Mouse (Mus musculus) liver, adult 2 months (tissue): ENCODE data around the gene Helz2. TPM values are rescaled to one million over a fixed set of nuclear protein-coding genes. Genes with fewer than 3 reads are reported as not detected.
A peak's percentile ranks its signal among the peaks of the same experiment; 100 is the strongest.
"Not testable (repeated sequence)": the region's sequence is repeated elsewhere in the genome, so short reads cannot be mapped to it uniquely, and the experiment has no call there.

ENCODE experiments used
- DNase-seq: peaks from one replicate; pipeline ENCODE4 v3.0.0-alpha.2; 2011; ENCODE audit warnings: low read depth, low spot score; ENCODE audit errors: extremely low read depth
- H3K27ac ChIP-seq: fragments of 200-500 bp; replicated peaks from 2 replicates; pipeline ENCODE4 v1.5.1; 2012; ENCODE audit warnings: low read depth, mild to moderate bottlenecking, control low read depth, inconsistent platforms, low read length; ENCODE audit not compliant: insufficient read depth
- H3K27me3 ChIP-seq: fragments of 200-500 bp; 2 replicates; pipeline ENCODE4 v1.6.1; 2012; ENCODE audit warnings: mild to moderate bottlenecking, moderate library complexity, low read length, inconsistent platforms; ENCODE audit not compliant: control insufficient read depth, insufficient read depth
- H3K36me3 ChIP-seq: fragments of 200-500 bp; 2 replicates; pipeline ENCODE4 v1.6.1; 2012; ENCODE audit warnings: low read length, inconsistent platforms; ENCODE audit not compliant: control insufficient read depth, insufficient read depth
- H3K4me1 ChIP-seq: fragments of 200-500 bp; 2 replicates; pipeline ENCODE4 v1.6.1; 2011; ENCODE audit warnings: low read length; ENCODE audit not compliant: control insufficient read depth, insufficient read depth
- H3K4me3 ChIP-seq: fragments of 200-500 bp; 2 replicates; pipeline ENCODE4 v1.5.1; 2011; ENCODE audit warnings: low read depth, mild to moderate bottlenecking, control low read depth, low read length, moderate library complexity; ENCODE audit not compliant: insufficient read depth
- H3K79me2 ChIP-seq: fragments of 200-500 bp; 2 replicates; pipeline ENCODE4 v1.6.1; 2012; ENCODE audit warnings: inconsistent platforms, mild to moderate bottlenecking, low read length, moderate library complexity; ENCODE audit not compliant: control insufficient read depth, insufficient read depth
- H3K9ac ChIP-seq: fragments of 200-500 bp; 2 replicates; pipeline ENCODE4 v1.6.1; 2012; ENCODE audit warnings: low read depth, mild to moderate bottlenecking, control low read depth, inconsistent platforms, low read length
- CTCF ChIP-seq: fragments of 200-500 bp; IDR thresholded peaks from 2 replicates; pipeline ENCODE4 v1.5.1; 2011; ENCODE audit warnings: low read depth, low read length, control low read depth
- POLR2A ChIP-seq: fragments of 200-500 bp; IDR thresholded peaks from 2 replicates; pipeline ENCODE4 v1.6.1; 2011; ENCODE audit warnings: low read length, control low read depth; ENCODE audit not compliant: insufficient read depth; ENCODE audit errors: extremely low read depth
- whole genome bisulfite sequencing: fragments of 180-500 bp; shearing (Covaris S2); methylation state at CpG from one replicate; pipeline ENCODE4 v1.1.7; 2018; 5-methylcytosine and 5-hydroxymethylcytosine counted together
- polyA plus RNA-seq: library from polyadenylated mRNA; depleted of rRNA; stranded (reverse); fragments of >200 nt; gene quantifications from 2 replicates; pipeline ENCODE4 v1.2.3, GENCODE M21; 2012; rRNA removed
- total RNA-seq: library from RNA; depleted of rRNA; stranded (reverse); fragments of >200 nt; gene quantifications from 2 replicates; pipeline ENCODE4 v1.2.3, GENCODE M21; 2014; rRNA removed

Gene Helz2
- total RNA-seq: 20.3 and 28.9 TPM in 2 replicates
- 39.6 and 65.9 TPM in 2 replicates for polyA plus RNA-seq

DNA sequence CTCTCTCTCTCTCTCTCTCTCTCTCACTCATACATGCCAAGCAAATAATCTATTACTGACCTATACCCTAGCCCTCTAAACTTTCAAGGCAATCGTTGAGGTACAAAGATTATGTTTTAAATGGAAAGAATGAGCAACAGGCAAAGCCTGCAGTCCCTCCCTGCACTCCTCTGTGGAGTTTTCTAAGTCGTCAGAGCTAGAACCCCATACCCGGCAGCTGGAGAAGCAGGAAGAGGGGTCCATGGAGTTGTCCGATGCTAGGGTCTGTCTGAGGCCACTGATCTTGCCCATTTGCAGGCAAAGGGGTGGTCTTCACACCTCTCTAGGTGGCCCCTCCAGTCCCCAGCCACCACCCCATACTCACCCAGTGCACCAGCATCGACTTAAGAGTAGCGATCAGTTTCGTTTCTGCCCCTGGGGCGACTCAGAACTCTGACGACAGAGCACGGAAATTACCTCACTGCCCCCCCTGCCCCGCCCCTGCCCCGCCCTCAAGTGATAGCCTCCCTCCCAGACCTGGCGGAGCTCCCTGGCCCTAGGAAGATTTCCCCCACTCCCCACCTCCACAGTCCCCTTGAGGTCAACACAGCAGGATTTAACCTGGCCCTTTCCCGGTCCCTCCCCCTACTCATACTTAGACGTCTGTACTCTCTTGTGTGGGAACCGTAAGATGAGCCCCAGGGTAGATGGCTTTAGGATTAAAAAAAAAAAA, at the start of gene Helz2:
TSS of gene Helz2 (minus strand) at position 426 of the 712 bp plus-strand sequence.
- Histone ChIP-seq H3K4me1 (peaks cover 36% of the 10 kb centered on the region), H3K9ac (peak within 1 kb of the TSS; percentile 91), H3K4me3 (peak within 1 kb of the TSS; percentile 79), H3K27me3 (no peaks in the 10 kb centered on the region), H3K27ac (peak within 1 kb of the TSS; percentile 98), H3K79me2 (peaks cover 35% of the 10 kb centered on the region), H3K36me3 (peaks cover 13% of the 10 kb centered on the region)
- DNase-seq: peak; percentile 77
- WGBS: under 1% methylated on average over 16 of the region's 16 CpGs
- TF ChIP-seq POLR2A: peak; percentile 79
- TF ChIP-seq CTCF: no peak

GRCm38 (mm10) chr2:181290937-181291336, 49.1 kb upstream of the Helz2 start:
- TF ChIP-seq POLR2A (no peak), CTCF (no peak)
- Histone ChIP-seq H3K9ac (no peak overlapping the region), H3K4me1 (peaks cover 11% of the 10 kb centered on the region), H3K4me3 (no peak overlapping the region), H3K79me2 (peaks cover 15% of the 10 kb centered on the region; the same call in 1 of the 2 replicates), H3K27me3 (no peaks in the 10 kb centered on the region), H3K27ac (no peak overlapping the region), H3K36me3 (no peaks in the 10 kb centered on the region)
- no peak for DNase-seq
- WGBS: 80% methylated on average over 1 of the region's 1 CpGs

- H3K4me3 ChIP-seq: peak overlapping the region; percentile 8; the same call in 1 of the 2 replicates
- 28% methylated on average over 3 of the region's 3 CpGs for WGBS
- H3K27me3 ChIP-seq: no peaks in the 10 kb centered on the region
These were observed 46.9 kb upstream of the Helz2 start for GRCm38 (mm10) chr2:181288691-181289090.

DNA sequence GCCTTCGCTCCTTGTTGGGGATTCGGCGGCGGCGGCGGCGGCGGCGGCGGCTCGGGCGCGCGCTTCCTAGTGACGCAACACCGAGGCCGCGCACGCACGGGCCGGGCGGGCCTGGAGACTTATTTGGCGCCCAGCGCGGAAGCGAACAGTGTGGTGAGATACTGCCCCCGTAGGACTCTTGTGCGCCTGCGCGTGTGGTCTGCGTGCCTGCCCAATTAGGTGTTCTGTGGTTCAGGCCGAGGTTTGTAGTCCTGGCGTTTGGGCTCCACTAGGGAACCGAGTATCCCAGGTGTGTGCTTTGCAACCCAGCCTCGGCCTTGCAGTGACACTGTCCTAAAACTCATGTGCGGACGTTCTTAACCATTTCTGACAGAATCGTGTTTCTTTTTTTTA, 46.1 kb upstream of the Helz2 start, which contains the start of gene Gmeb2:
TSS of gene Gmeb2 (minus strand) at position 78 of the 393 bp plus-strand sequence.
- peaks cover 19% of the 10 kb centered on the region; the same call in 1 of the 2 replicates for H3K79me2 ChIP-seq
- H3K9ac ChIP-seq: peak within 1 kb of the TSS; percentile 99
- H3K36me3 ChIP-seq, H3K27me3 ChIP-seq: not testable (repeated sequence)
- TF ChIP-seq CTCF: peak; percentile 46
- peak; percentile 55; the same call in 1 of the 2 replicates for TF ChIP-seq POLR2A
- H3K4me1 ChIP-seq: peaks cover 11% of the 10 kb centered on the region
- WGBS: 19% methylated on average over 32 of the region's 38 CpGs
- peak; percentile 92 for DNase-seq
- H3K27ac ChIP-seq: peak within 1 kb of the TSS; percentile 100
- peak within 1 kb of the TSS; percentile 100 for H3K4me3 ChIP-seq

More at GRCm38 (mm10) chr2:181288691-181289090, 46.9 kb upstream of the Helz2 start:
- H3K9ac ChIP-seq: 0 out of 2 replicates have a peak overlapping the region, but pooled peaks have one; percentile 5
- TF ChIP-seq POLR2A: no peak
- TF ChIP-seq CTCF: no peak
- H3K27ac ChIP-seq: peak overlapping the region; percentile 59
- DNase-seq: peak; percentile 88
- H3K36me3 ChIP-seq: peaks cover 2% of the 10 kb centered on the region; the same call in 1 of the 2 replicates
- H3K79me2 ChIP-seq: peaks cover 19% of the 10 kb centered on the region; the same call in 1 of the 2 replicates
- H3K4me1 ChIP-seq: peaks cover 11% of the 10 kb centered on the region

DNA sequence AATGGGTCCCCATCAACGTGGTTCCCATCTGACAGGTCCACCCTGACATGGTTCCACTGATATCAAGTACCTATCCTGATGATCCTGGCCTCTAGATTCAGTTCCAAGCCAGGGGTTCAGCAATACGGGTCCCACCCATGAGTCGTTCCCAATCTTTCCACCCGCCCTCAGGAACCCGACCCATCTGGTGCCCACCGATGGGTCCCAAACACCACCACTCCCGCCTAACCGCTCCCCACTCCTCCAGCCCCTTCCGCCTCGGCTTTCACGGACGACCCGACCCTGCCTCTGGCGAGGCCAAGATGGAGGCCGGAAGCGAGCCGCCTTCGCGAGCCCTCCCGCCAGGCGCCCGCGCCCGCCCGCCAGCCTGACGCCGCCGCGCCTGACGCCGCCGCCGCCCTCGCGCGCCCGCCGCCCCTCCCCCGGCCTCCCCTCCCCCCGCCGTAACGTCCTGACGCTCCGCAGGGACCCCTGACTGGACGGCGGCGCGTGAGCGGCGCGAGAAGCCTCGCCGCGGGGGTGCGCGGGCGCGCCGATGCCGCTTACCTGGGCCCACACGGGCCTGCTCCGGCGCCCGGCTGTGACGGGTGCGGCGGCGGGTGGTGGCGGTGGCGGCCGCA, 45.6 kb upstream of the Helz2 start:
- peak; percentile 44 for DNase-seq
- Histone ChIP-seq H3K27ac (peak overlapping the region; percentile 100), H3K27me3 (no peaks in the 10 kb centered on the region), H3K9ac (peak overlapping the region; percentile 99), H3K36me3 (peaks cover 5% of the 10 kb centered on the region; the same call in 1 of the 2 replicates), H3K79me2 (peaks cover 19% of the 10 kb centered on the region; the same call in 1 of the 2 replicates), H3K4me1 (peaks cover 11% of the 10 kb centered on the region), H3K4me3 (peak overlapping the region; percentile 100)
- WGBS: 4% methylated on average over 32 of the region's 71 CpGs
- peak; percentile 87 for TF ChIP-seq POLR2A
- no peak for TF ChIP-seq CTCF
